Mouse (Mus musculus): ENCODE results near the gene Cmtr2. TPM values are rescaled to one million over a fixed set of nuclear protein-coding genes. Genes with fewer than 3 reads are reported as not detected.

Cmtr2 gene
- total RNA-seq, 2 experiments from 2014 or later: 5.9 TPM

DNA sequence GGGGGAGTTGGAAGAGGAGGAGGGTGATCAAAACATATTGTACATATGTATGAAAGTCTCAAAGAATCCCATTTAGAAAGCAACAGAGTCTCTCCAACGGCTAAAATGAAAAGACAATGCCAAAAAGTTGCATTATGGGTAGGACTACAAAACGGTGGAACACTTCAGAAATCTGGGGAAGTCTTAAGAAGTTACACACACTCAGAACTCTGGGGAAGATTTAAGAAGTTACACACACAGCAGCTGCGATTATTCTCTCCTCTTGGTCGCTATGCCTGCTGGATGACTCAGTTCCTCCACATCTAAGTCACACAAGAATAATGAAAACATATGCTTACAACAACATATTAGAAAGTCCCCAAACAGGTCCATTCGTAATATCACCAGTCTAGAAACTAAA is 788 bp downstream of the Cmtr2 start:
- DNase-seq (ENCODE audit: low spot score in 2 of 2): no peak

GRCm38 (mm10) chr8:110217198-110217597 is 1.7 kb downstream of the Cmtr2 start:
- no peak for TF ChIP-seq CTCF (conservative IDR thresholded peaks at IDR 0.05)
- Histone ChIP-seq H3K27ac (peak overlapping the region; percentile 90), H3K4me3 (peak overlapping the region; percentile 80)
- peak in 1 of 2 experiments; percentile 26 for DNase-seq (ENCODE audit: low spot score in 2 of 2)

More for the DNA sequence above, 788 bp downstream of the Cmtr2 start:
- no peak overlapping the region for H3K27ac ChIP-seq
- no peak overlapping the region for H3K4me3 ChIP-seq
- no peak for TF ChIP-seq CTCF (conservative IDR thresholded peaks at IDR 0.05)

- peak; percentile 100 for DNase-seq (ENCODE audit: low spot score in 2 of 2)
- Histone ChIP-seq H3K27ac (peak overlapping the region; percentile 90), H3K4me3 (peak overlapping the region; percentile 80)
- no peak for TF ChIP-seq CTCF (conservative IDR thresholded peaks at IDR 0.05)
Observed at GRCm38 (mm10) chr8:110217681-110218131, 2.2 kb downstream of the Cmtr2 start.

DNA sequence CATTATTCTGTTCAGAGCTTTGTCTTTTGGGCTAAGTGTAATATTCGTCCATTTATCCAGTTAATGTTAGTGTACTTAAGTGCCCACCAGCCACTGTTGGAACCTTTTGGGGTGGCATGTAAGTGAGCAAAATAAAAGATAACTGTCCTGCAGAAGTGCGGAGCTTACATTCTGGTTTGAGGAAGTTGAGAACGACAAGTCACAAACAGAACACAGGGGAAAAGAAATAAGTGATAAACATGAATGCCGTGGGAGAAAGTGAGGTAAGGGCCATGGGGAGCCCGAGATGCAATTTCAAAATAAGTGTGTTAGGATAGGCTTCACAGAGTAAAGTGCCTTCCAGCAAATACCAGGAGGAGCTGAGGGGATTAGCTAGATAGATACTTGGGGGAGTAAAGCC is 3.0 kb downstream of the Cmtr2 start:
- no peak for DNase-seq (ENCODE audit: low spot score in 2 of 2)
- Histone ChIP-seq H3K4me3 (peak overlapping the region; percentile 80), H3K27ac (no peak overlapping the region)
- no peak for TF ChIP-seq CTCF (conservative IDR thresholded peaks at IDR 0.05)

- H3K27ac ChIP-seq: no peak overlapping the region
- DNase-seq (ENCODE audit: low spot score in 2 of 2): no peak
- TF ChIP-seq CTCF (conservative IDR thresholded peaks at IDR 0.05): no peak
- H3K4me3 ChIP-seq: no peak overlapping the region
Observed at GRCm38 (mm10) chr8:110220936-110221335, 5.5 kb downstream of the Cmtr2 start.

DNA sequence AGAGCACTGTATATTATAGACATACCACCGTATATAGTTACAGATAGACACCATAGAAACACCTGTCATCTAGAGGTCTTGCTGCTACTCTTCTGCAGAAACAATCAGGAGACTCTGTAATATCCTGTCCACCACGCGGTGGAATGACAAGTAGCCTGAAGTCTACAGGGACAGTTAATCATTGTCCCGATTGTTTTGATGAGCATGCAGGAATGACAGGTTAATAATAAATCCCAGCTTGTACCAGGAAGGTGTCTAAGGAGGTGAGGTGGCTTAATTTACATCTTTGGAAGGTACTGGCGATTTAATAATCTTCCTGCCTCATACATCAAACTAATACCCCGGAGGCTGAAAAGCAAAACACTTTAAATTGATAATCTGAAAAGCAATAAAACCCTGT is 15.3 kb downstream of the Cmtr2 start:
- no peak overlapping the region for H3K4me3 ChIP-seq
- no peak for TF ChIP-seq CTCF (conservative IDR thresholded peaks at IDR 0.05)
- H3K27ac ChIP-seq: no peak overlapping the region
- DNase-seq (ENCODE audit: low spot score in 2 of 2): no peak

GRCm38 (mm10) chr8:110242278-110243177 is 27.1 kb downstream of the Cmtr2 start:
- TF ChIP-seq CTCF (conservative IDR thresholded peaks at IDR 0.05): no peak
- Histone ChIP-seq H3K27ac (no peak overlapping the region), H3K4me3 (no peak overlapping the region)
- DNase-seq (ENCODE audit: low spot score in 2 of 2): peak in 1 of 2 experiments; percentile 20

DNA sequence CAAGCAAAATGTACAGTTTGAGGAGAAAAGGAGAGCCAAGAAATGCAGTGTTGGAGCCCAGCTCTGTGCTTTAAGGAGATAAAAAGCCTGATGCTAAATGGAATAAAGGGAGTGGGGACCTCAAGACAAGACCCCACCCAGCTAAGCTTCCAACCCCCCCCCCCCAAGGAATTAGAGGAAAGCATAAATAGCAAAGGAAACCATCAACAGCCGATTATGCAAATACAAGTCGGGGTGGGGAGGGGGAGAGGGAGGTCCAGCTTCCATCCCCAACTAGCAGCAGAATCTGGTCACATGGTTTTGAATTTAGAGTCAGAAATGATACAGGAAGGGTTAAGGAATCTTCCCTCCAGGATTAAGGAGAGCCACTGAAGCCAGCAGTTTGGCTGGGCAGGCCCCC is 29.1 kb downstream of the Cmtr2 start:
- Histone ChIP-seq H3K27ac (no peak overlapping the region), H3K4me3 (no peak overlapping the region)
- no peak for TF ChIP-seq CTCF (conservative IDR thresholded peaks at IDR 0.05)
- no peak for DNase-seq (ENCODE audit: low spot score in 2 of 2)

- no peak for DNase-seq (ENCODE audit: low spot score in 2 of 2)
- Histone ChIP-seq H3K4me3 (no peak overlapping the region), H3K27ac (no peak overlapping the region)
- TF ChIP-seq CTCF (conservative IDR thresholded peaks at IDR 0.05): no peak
Observed at GRCm38 (mm10) chr8:110247238-110247637, 31.8 kb downstream of the Cmtr2 start.

- H3K27ac ChIP-seq: no peak overlapping the region
- no peak for DNase-seq (ENCODE audit: low spot score in 2 of 2)
- no peak for TF ChIP-seq CTCF (conservative IDR thresholded peaks at IDR 0.05)
- H3K4me3 ChIP-seq: no peak overlapping the region
Observed at GRCm38 (mm10) chr8:110253986-110254385, 38.5 kb downstream of the Cmtr2 start.

DNA sequence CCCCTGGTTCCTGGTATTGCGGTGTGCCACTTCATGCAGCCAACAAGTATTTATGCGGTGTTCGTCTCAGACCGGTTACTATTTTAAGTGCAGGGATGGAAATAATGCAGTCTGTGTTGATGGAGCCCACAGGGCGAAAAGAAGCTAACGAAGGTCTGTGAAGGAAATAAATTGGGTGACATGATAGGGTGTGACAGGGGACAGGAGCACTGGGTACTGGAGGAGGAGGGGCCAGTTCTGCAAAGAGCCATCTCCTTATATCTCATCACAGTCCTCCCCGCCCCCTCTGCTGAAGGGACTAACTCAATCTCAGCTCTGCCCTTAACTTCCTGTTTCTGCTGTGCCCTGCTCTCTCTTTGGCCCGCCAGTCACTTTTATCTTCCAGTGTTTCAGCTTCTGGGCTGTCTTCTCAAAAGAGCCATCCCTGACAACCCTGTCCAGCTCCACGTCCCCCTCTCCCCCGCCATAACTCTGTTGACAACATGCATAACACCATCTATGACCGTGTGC is 50.4 kb downstream of the Cmtr2 start:
- no peak for TF ChIP-seq CTCF (conservative IDR thresholded peaks at IDR 0.05)
- no peak overlapping the region for H3K27ac ChIP-seq
- H3K4me3 ChIP-seq: no peak overlapping the region
- no peak for DNase-seq (ENCODE audit: low spot score in 2 of 2)

GRCm38 (mm10) chr8:110266741-110267140 is 51.3 kb downstream of the Cmtr2 start, which contains the start of gene Hydin:
TSS of gene Hydin (plus strand) at chr8:110266977.
- DNase-seq (ENCODE audit: low spot score in 2 of 2): peak; percentile 80
- Histone ChIP-seq H3K4me3 (peak within 1 kb of the TSS; percentile 48), H3K27ac (no peak within 1 kb of the TSS)
- no peak for TF ChIP-seq CTCF (conservative IDR thresholded peaks at IDR 0.05)

DNA sequence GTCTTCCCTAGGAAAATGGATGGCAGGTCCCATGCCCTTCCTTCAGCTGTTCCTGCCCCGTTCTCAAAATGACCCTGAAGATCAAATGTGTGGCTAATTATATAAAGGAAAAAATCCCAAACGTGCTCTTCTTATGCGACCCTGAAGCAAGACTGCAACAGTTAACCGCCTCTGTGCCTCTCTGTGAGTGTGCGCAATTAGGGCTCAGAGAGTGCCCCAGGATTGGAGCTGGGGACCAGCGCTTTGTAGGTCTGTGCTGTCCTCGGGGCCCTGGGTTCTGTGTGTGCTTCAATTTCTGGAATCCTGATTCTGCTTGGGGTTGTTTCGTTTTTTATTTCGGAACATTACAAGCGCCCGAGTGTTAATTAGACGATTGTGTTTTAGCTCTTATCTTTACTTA is 51.8 kb downstream of the Cmtr2 start:
- TF ChIP-seq CTCF (conservative IDR thresholded peaks at IDR 0.05): no peak
- DNase-seq (ENCODE audit: low spot score in 2 of 2): no peak
- Histone ChIP-seq H3K27ac (no peak overlapping the region), H3K4me3 (peak overlapping the region; percentile 48; the same call in 1 of the 2 replicates)

GRCm38 (mm10) chr8:110270659-110271058 is 55.2 kb downstream of the Cmtr2 start:
- Histone ChIP-seq H3K27ac (no peak overlapping the region), H3K4me3 (no peak overlapping the region)
- no peak for TF ChIP-seq CTCF (conservative IDR thresholded peaks at IDR 0.05)
- DNase-seq (ENCODE audit: low spot score in 2 of 2): no peak
